Mouse (Mus musculus): ENCODE results near the gene Nxf2. TPM values are rescaled to one million over a fixed set of nuclear protein-coding genes. Genes with fewer than 3 reads are reported as not detected.
A peak's percentile ranks its signal among the peaks of the same experiment; 100 is the strongest.

Gene Nxf2
- 0.32 and 0.50 TPM in 2 replicates for polyA plus RNA-seq (2016; fragmentation: Nextera tagmentation; extraction: Ambion mirVana)

DNA sequence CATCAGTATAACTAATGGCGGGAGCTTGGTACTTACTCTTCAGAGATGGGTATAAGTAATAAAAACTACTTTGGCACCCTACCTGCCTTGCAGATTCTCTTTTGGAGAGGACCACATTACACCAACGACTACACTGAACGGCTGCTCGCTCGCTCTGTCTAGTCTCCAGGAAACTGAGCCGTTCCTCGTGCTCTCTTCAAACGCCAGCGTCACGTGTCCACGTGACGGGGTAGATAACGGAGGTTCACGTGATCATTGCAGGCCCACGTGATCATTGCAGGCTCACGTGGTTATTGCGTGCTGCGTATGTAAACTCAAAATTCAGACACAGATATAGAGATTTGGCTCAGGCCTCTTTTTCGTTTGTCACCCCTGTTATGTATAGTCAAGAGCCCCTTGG lies at the start of gene Nxf2:
Nxf2 (minus strand) TSS at position 209 of the 400 bp plus-strand sequence.
- Histone ChIP-seq H3K36me3 (no peaks in the 10 kb centered on the region), H3K4me1 (no peaks in the 10 kb centered on the region), H3K27me3 (replicated peaks) (peaks cover 3% of the 10 kb centered on the region; the same call in 1 of the 2 replicates), H3K9ac (no peak within 1 kb of the TSS), H3K4me3 (peak within 1 kb of the TSS; percentile 42), H3K9me3 (replicated peaks) (no peaks in the 10 kb centered on the region), H3K27ac (no peak within 1 kb of the TSS), H3K4me2 (peak within 1 kb of the TSS; percentile 65)
- 83% methylated on average over 19 of the region's 19 CpGs for WGBS (ENCODE audit: insufficient replicate concordance)
- ATAC-seq = no peak

DNA sequence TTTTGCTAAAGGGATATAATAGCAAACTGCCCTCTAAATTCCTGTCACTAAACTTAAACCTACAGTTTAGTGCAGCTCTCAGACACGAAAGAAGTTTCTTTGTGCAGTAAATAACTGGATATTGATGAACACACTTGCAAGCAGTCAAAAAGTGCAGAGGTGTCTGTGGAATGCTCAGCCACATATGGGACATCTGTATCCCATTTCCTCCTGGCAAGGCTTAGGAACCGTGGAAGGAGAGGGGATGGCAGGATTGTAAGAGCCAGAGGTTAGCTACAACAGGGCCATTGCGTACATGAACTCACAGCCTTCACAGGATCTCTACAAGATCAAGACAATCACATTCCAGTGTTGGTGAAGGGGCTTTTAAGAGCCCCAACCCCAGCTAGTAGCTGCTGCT lies 46.8 kb upstream of the Nxf2 start:
- no peak overlapping the region for H3K27ac ChIP-seq
- H3K9ac ChIP-seq = no peak overlapping the region
- H3K27me3 ChIP-seq (replicated peaks) = no peaks in the 10 kb centered on the region
- no peaks in the 10 kb centered on the region for H3K9me3 ChIP-seq (replicated peaks)
- no peak overlapping the region for H3K4me3 ChIP-seq
- no peak overlapping the region for H3K4me2 ChIP-seq
- peaks cover 8% of the 10 kb centered on the region; the same call in 1 of the 2 replicates for H3K4me1 ChIP-seq
- no peak for ATAC-seq
- H3K36me3 ChIP-seq = no peaks in the 10 kb centered on the region
- WGBS (ENCODE audit: insufficient replicate concordance) = 62% methylated on average over 3 of the region's 3 CpGs

DNA sequence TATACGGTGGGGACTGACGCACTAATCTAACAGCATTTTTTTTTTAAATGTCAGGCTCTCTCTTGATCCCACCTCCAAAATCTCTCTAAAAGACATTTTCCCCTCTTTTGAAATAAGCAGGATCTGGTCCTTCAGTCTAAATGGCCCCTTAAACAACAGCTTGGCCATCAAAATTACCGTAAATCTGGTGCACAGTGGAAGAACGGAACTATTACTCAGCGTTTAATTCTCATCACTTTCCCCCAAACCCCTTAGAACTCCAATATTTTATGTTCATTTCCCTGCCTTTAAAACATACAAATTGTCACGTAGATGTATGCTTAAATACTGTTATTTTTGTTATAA lies 44.9 kb upstream of the Nxf2 start:
- H3K9me3 ChIP-seq (replicated peaks) = no peaks in the 10 kb centered on the region
- no peaks in the 10 kb centered on the region for H3K36me3 ChIP-seq
- peak overlapping the region; percentile 66 for H3K4me2 ChIP-seq
- no peak; the same call in 1 of the 2 replicates for ATAC-seq
- H3K27me3 ChIP-seq (replicated peaks) = no peaks in the 10 kb centered on the region
- H3K4me3 ChIP-seq = peak overlapping the region; percentile 71
- peak overlapping the region; percentile 87; the same call in 1 of the 2 replicates for H3K27ac ChIP-seq
- WGBS (ENCODE audit: insufficient replicate concordance) = 21% methylated on average over 6 of the region's 6 CpGs
- peak overlapping the region; percentile 52 for H3K9ac ChIP-seq
- peaks cover 8% of the 10 kb centered on the region; the same call in 1 of the 2 replicates for H3K4me1 ChIP-seq

DNA sequence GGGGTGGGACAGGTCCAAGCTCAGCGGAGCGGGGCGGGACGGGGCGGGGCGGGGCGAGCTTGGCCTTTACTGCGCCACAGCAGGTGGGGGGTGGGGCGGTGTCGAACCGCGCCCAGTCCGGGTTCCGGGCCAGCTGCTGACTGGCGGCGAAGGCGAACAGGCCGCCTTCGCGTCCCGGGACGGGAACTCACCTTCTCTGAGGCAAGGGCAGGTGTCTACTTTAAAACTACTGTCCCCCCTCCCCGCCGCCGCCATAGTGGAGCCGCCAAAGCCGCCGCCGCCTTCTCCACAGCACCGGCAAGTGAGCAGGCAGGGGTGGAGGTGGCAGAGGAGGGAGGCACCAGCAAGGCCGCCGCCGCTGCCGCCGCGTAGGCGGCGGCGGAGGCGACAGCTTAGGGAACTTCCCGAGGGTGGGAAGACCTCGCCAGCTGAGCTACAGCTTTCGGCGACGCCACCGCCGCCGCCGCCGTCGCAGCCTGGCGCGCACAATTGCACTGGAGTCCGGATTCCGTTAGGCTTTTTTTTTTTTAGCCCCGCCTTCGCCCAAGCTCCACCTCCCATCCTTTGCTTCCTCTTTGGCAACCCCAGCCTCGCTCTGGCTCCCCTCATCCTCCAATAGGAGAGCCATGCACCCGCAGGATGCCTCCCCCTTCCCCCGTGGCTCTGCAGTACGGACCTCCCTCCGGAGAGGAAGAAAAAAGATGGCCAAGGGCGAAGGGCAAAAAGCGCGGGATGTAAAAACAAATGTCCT lies 44.3 kb upstream of the Nxf2 start, which contains the start of gene Zmat1:
Zmat1 (minus strand) TSS at position 490 of the 751 bp plus-strand sequence.
- 7% methylated on average over 54 of the region's 65 CpGs for WGBS (ENCODE audit: insufficient replicate concordance)
- Histone ChIP-seq H3K27me3 (replicated peaks) (no peaks in the 10 kb centered on the region), H3K4me1 (peaks cover 8% of the 10 kb centered on the region; the same call in 1 of the 2 replicates), H3K36me3 (no peaks in the 10 kb centered on the region), H3K4me3 (peak within 1 kb of the TSS; percentile 71), H3K9ac (peak within 1 kb of the TSS; percentile 88), H3K4me2 (peak within 1 kb of the TSS; percentile 66), H3K9me3 (replicated peaks) (no peaks in the 10 kb centered on the region), H3K27ac (peak within 1 kb of the TSS; percentile 87)
- peak; percentile 99 for ATAC-seq

DNA sequence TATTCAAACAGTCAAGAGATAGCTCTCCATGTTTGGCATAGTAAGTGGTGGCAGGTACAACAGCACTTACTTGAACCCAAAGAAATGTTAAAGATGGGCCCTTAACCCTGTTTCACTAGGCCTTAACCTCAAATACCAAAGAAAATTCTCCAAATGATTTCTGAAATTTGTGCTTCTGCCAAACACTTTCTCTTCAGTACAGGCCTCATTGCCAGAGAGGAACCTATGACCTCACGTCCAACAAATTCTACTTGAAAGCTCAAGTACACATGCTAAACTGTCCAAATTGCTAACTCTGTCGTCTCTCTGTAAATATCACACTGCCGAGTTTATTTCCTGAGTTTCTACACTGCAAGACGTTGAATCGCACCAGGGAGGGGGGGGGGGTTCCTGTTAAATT lies 43.5 kb upstream of the Nxf2 start:
- H3K4me1 ChIP-seq = peaks cover 8% of the 10 kb centered on the region; the same call in 1 of the 2 replicates
- peak overlapping the region; percentile 56 for H3K27ac ChIP-seq
- WGBS (ENCODE audit: insufficient replicate concordance) = 15% methylated on average over 5 of the region's 5 CpGs
- H3K9me3 ChIP-seq (replicated peaks) = no peaks in the 10 kb centered on the region
- ATAC-seq = no peak
- H3K36me3 ChIP-seq = no peaks in the 10 kb centered on the region
- H3K9ac ChIP-seq = peak overlapping the region; percentile 88; the same call in 1 of the 2 replicates
- no peaks in the 10 kb centered on the region for H3K27me3 ChIP-seq (replicated peaks)
- peak overlapping the region; percentile 71 for H3K4me3 ChIP-seq
- H3K4me2 ChIP-seq = peak overlapping the region; percentile 66

DNA sequence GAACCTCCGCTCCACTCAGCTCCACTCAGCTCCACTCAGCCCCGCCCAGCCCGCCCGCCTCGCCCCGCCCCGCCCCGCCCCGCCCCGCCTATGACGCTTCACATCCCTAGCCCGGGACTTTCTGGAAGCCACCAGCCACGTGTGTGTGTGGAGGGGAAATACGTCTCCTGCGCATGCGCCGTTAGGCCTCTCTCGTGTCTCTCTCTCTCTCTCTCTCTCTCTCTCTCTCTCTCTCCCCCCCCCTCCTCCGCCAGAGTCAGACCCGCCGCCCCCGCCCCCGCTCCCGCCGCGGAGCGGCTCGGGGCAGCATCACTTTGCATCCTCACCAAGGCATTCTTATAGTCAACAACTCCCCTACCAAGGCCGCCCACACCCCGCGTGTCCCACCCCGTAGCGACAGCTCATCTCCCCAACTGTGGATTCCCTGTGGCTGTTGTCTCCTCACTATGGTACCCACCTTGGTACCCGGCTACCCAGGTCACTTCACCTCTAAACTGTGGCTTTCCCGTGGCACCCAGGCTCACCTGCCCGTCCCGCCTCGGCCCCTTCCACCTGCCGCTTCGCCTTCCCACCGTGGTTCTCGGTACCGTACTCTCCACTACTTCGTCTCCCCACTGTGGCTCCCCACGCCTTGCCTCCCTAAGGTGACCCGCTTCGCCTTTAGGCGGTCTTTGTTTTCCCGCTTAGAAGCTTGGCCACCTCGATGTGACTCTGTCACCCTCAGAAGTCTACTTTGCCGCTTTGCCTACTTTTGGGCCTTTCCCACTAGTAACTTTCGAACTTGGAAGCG lies 1.1 kb downstream of the Nxf2 start:
- no peak overlapping the region for H3K27ac ChIP-seq
- no peaks in the 10 kb centered on the region for H3K36me3 ChIP-seq
- H3K9ac ChIP-seq = no peak overlapping the region
- WGBS (ENCODE audit: insufficient replicate concordance) = 47% methylated on average over 36 of the region's 53 CpGs
- no peaks in the 10 kb centered on the region for H3K4me1 ChIP-seq
- H3K9me3 ChIP-seq (replicated peaks) = no peaks in the 10 kb centered on the region
- peak overlapping the region; percentile 65 for H3K4me2 ChIP-seq
- H3K27me3 ChIP-seq (replicated peaks) = 0 out of 2 replicates have a peak, but pooled peaks cover 3% of the 10 kb centered on the region
- peak; percentile 92 for ATAC-seq
- H3K4me3 ChIP-seq = peak overlapping the region; percentile 42

DNA sequence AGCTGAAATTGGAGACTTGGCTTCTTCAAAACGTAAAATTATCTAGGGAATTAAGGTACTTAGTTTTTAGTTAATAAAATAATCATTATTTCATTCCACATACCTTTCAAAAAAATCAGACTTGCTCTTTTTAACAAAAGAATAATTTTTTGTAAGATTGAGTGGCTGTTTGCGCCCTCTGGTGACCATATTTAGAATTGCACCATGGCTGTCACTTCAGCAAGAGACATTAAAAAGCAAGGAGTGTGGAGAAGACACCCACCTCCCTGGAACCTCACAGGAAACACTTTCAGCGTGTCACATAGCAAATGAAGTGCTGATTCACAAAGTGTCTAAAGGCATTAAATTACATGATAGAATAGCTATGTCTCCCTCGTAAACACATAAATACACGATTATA lies 34.2 kb downstream of the Nxf2 start:
- H3K4me1 ChIP-seq = no peaks in the 10 kb centered on the region
- H3K4me2 ChIP-seq = no peak overlapping the region
- no peaks in the 10 kb centered on the region for H3K36me3 ChIP-seq
- H3K27me3 ChIP-seq (replicated peaks) = no peaks in the 10 kb centered on the region
- no peak overlapping the region for H3K27ac ChIP-seq
- no peak for ATAC-seq
- 31% methylated on average over 5 of the region's 5 CpGs for WGBS (ENCODE audit: insufficient replicate concordance)
- H3K9ac ChIP-seq = no peak overlapping the region
- H3K9me3 ChIP-seq (replicated peaks) = no peaks in the 10 kb centered on the region
- no peak overlapping the region for H3K4me3 ChIP-seq

DNA sequence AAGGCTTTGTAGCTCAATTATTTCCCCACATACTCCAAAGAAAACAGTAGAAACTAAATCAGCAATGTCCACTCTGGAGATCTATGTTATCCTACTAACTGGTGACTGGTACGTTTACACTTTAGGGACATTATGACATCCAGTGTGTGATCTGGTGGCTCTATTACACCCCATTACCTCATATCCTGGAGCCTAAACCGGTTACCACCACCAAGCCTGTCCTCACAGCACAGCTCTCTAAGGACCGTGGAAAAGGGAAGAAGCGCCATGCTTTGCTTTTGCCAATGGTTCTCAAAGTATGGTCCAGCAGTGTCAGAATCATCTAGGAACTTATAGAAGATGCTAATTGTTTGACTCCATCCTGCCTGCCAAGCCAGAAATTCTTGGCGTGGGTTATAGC lies 34.6 kb downstream of the Nxf2 start:
- 63% methylated on average over 5 of the region's 5 CpGs for WGBS (ENCODE audit: insufficient replicate concordance)
- no peaks in the 10 kb centered on the region for H3K9me3 ChIP-seq (replicated peaks)
- no peak overlapping the region for H3K27ac ChIP-seq
- no peak overlapping the region for H3K4me2 ChIP-seq
- no peak overlapping the region for H3K9ac ChIP-seq
- no peaks in the 10 kb centered on the region for H3K36me3 ChIP-seq
- no peaks in the 10 kb centered on the region for H3K27me3 ChIP-seq (replicated peaks)
- no peak overlapping the region for H3K4me3 ChIP-seq
- no peaks in the 10 kb centered on the region for H3K4me1 ChIP-seq
- ATAC-seq = no peak

DNA sequence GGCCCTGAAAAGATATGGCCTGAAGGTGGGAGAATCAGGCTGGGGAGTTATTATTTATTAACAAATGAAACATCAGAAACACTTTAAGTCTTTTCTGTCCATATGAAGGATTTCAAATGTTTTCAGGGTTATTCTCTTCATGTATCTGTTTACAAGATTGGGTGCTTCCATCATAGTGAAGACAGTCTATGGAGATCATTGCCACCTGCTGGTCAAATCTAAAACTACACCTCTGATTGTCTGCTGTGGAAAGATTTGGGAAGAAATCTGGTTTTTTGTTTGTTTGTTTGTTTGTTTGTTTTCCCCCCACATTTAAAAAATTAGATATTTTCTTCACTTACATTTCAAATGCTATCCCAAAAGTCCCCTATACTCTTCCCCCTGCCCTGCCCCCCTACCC lies 39.5 kb downstream of the Nxf2 start:
- Histone ChIP-seq H3K9ac (no peak overlapping the region), H3K27ac (no peak overlapping the region), H3K4me2 (no peak overlapping the region), H3K9me3 (replicated peaks) (no peaks in the 10 kb centered on the region), H3K27me3 (replicated peaks) (no peaks in the 10 kb centered on the region), H3K4me3 (no peak overlapping the region), H3K4me1 (no peaks in the 10 kb centered on the region), H3K36me3 (no peaks in the 10 kb centered on the region)
- ATAC-seq = no peak

DNA sequence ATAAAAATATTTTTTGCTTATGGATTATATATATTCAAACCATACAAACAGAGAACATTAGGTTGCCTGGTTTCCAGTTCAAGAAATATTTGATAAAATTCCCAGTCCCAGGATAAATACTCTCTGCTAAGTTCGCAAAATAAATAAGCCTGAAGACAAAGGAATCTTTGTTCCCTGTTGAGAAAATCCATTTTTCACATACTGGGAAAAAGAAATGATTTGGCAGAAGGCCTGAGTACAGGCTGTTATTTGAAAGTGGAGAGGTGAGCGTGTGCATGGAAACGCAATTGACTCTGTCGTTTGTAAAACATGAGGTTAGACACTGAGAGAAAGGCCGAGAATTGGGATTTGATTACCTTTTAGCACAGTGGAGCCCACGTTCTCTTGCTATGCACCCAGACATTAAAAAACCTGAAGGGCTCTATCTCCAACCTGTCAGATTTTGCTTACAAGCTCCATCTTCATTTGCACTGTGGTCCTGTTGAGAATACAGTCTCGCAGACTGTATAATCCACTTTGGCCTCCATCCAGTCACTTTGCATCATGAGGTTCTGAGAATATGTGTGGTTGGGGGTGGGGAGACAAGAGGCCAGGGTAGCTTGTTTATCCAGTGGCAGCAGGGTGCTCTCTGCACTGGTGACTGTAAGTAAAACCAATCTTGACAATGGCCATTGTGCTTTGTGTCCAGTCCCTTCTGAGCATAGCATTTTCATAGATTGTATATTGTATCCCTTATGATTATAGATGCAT lies 40.7 kb downstream of the Nxf2 start:
- Histone ChIP-seq H3K27me3 (replicated peaks) (no peaks in the 10 kb centered on the region), H3K4me3 (no peak overlapping the region)

DNA sequence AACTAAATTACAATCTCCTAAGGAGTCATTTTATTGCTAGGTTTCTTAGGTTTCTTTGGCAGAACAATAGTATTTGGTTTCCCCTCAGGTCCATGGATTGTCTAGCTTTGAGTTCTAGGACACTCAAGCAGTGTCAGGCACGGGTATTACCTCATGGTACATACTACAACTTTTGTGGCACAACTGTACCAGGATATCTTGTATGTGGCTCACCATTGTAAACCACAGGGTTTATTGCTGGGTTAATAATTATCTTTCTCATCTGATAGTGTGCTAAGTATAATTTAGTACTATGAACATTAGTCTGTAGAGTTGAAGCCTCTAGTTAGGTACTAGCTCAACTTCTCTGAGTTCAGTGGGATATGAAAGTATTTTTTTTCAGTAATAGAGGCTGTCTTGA lies 45.3 kb downstream of the Nxf2 start:
- Histone ChIP-seq H3K9me3 (replicated peaks) (no peaks in the 10 kb centered on the region), H3K27ac (no peak overlapping the region), H3K4me1 (peaks cover 7% of the 10 kb centered on the region; the same call in 1 of the 2 replicates), H3K4me2 (no peak overlapping the region), H3K4me3 (no peak overlapping the region), H3K27me3 (replicated peaks) (no peaks in the 10 kb centered on the region), H3K36me3 (no peaks in the 10 kb centered on the region), H3K9ac (no peak overlapping the region)
- 50% methylated on average over 1 of the region's 1 CpGs for WGBS (ENCODE audit: insufficient replicate concordance)
- no peak for ATAC-seq

More for the DNA sequence above, 40.7 kb downstream of the Nxf2 start:
- Histone ChIP-seq H3K36me3 (no peaks in the 10 kb centered on the region), H3K9ac (no peak overlapping the region), H3K9me3 (replicated peaks) (no peaks in the 10 kb centered on the region), H3K4me1 (no peaks in the 10 kb centered on the region), H3K4me2 (no peak overlapping the region), H3K27ac (no peak overlapping the region)
- 73% methylated on average over 7 of the region's 7 CpGs for WGBS (ENCODE audit: insufficient replicate concordance)
- ATAC-seq = no peak
